In genomic region chr8:118237150-118237620, GRCm38 (mm10) we compare ENCODE assay signal across 8 mouse cellular contexts. TPM values are rescaled to one million over a fixed set of nuclear protein-coding genes. Genes with fewer than 3 reads are reported as not detected.
DNase-seq lines count a peak whose midpoint lies in the region; ATAC-seq and TF ChIP-seq lines count a peak whose summit lies in the region.

No protein-coding gene starts in this region.

- TF ChIP-seq CTCF in cerebellum, adult 2 months (IDR thresholded peaks at IDR 0.05; ENCODE audit: borderline replicate concordance, insufficient read depth, low read depth, low read length), result peak; percentile 12; the same call in 1 of the 2 replicates

- TF ChIP-seq POLR2A in cerebellum, adult 2 months (IDR thresholded peaks at IDR 0.05; ENCODE audit: borderline replicate concordance, insufficient read depth, low read length), result no peak

- 13% methylated on average over 11 of the region's 11 CpGs for WGBS in cerebellum, adult 2 months
- 80% methylated on average over 11 of the region's 11 CpGs for WGBS in neural tube, embryonic 11.5 days
- WGBS in neural tube, embryonic 15.5 days, result 71% methylated on average over 11 of the region's 11 CpGs

- H3K9me3 ChIP-seq in neural tube, embryonic 11.5 days (ENCODE audit: control insufficient read depth, low read length), result no peaks in the 10 kb centered on the region
- H3K9me3 ChIP-seq in neural tube, embryonic 15.5 days (replicated peaks), result no peaks in the 10 kb centered on the region

- H3K4me3 ChIP-seq in cerebellum, adult 2 months (replicated peaks; ENCODE audit: insufficient read depth, low read depth, low read length), result no peak overlapping the region
- no peak overlapping the region for H3K4me3 ChIP-seq in neural tube, embryonic 11.5 days (ENCODE audit: low read depth, low read length)
- H3K4me3 ChIP-seq in neural tube, embryonic 15.5 days (replicated peaks), result no peak overlapping the region

- 0 out of 2 replicates have a peak, but pooled peaks cover 2% of the 10 kb centered on the region for H3K4me1 ChIP-seq in cerebellum, adult 2 months (ENCODE audit: control insufficient read depth, insufficient read depth, low read length)
- H3K4me1 ChIP-seq in neural tube, embryonic 11.5 days (ENCODE audit: control insufficient read depth, insufficient read depth, low read length), result no peaks in the 10 kb centered on the region
- no peaks in the 10 kb centered on the region for H3K4me1 ChIP-seq in neural tube, embryonic 15.5 days

- ATAC-seq in neural tube, embryonic 11.5 days (ENCODE audit: insufficient read depth, low FRiP score, low TSS enrichment), result no peak
- ATAC-seq in neural tube, embryonic 15.5 days (ENCODE audit: low FRiP score), result no peak

- DNase-seq in cerebellum, adult 2 months, result peak; percentile 7 to 11
- DNase-seq in cerebellum, adult 11-12 months, result no peak
- DNase-seq in neural tube, embryonic 11.5 days (ENCODE audit: low spot score), result peak; percentile 24
- peak; percentile 54 for DNase-seq in heart, postnatal 4 days
- peak; percentile 76 for DNase-seq in right cerebral cortex, adult 18-20 months
- no peak for DNase-seq in thymus, postnatal 25 days
- no peak for DNase-seq in gastrocnemius, postnatal 25 days

- no peaks in the 10 kb centered on the region for H3K27me3 ChIP-seq in cerebellum, adult 2 months (ENCODE audit: control insufficient read depth, insufficient read depth, low read length)
- H3K27me3 ChIP-seq in neural tube, embryonic 11.5 days (ENCODE audit: control insufficient read depth, insufficient read depth, low read length), result no peaks in the 10 kb centered on the region
- H3K27me3 ChIP-seq in neural tube, embryonic 15.5 days (replicated peaks), result no peaks in the 10 kb centered on the region

- H3K27ac ChIP-seq in cerebellum, adult 2 months (ENCODE audit: insufficient read depth, low read length), result no peak overlapping the region
- no peak overlapping the region for H3K27ac ChIP-seq in neural tube, embryonic 11.5 days (ENCODE audit: low read depth, low read length)
- no peak overlapping the region for H3K27ac ChIP-seq in neural tube, embryonic 15.5 days (replicated peaks)

- no peak overlapping the region for H3K4me2 ChIP-seq in neural tube, embryonic 11.5 days (ENCODE audit: low read depth)
- H3K4me2 ChIP-seq in neural tube, embryonic 15.5 days, result no peak overlapping the region

- H3K9ac ChIP-seq in neural tube, embryonic 11.5 days (ENCODE audit: low read length), result no peak overlapping the region
- no peak overlapping the region for H3K9ac ChIP-seq in neural tube, embryonic 15.5 days (replicated peaks)

- H3K36me3 ChIP-seq in neural tube, embryonic 11.5 days (ENCODE audit: control insufficient read depth, insufficient read depth, low read length), result no peaks in the 10 kb centered on the region
- no peaks in the 10 kb centered on the region for H3K36me3 ChIP-seq in neural tube, embryonic 15.5 days

RNA-seq across cellular contexts. Expression of gene Cdh13, which starts 46.3 kb away (rescaled TPM):
- 16.2 and 18.4 TPM in 2 replicates for polyA plus RNA-seq in cerebellum, adult 2 months (2012; rRNA removed)
- 20.5 and 23.4 TPM in 2 replicates for polyA plus RNA-seq in neural tube, embryonic 11.5 days (2014; fragmentation: Nextera tagmentation; extraction: Ambion mirVana)
- polyA plus RNA-seq in neural tube, embryonic 15.5 days (2015; fragmentation: Nextera tagmentation; extraction: Ambion mirVana), result 110 and 120 TPM in 2 replicates
- total RNA-seq in heart, postnatal 4 days (2021), result 100 to 1,000 TPM; 178 to 201 TPM
- total RNA-seq in gastrocnemius, postnatal 25 days (2021), result 100 to 1,000 TPM; 102 to 124 TPM

Comparison
In these comparisons a context has a peak if more than half of its experiments do, and no peak if none do; other contexts are left out.
1. DNase-seq: peak in cerebellum, adult 2 months (2 of 2), neural tube, embryonic 11.5 days (single experiment), heart, postnatal 4 days (single experiment) and right cerebral cortex, adult 18-20 months (single experiment); none in cerebellum, adult 11-12 months (single experiment), thymus, postnatal 25 days (single experiment) and gastrocnemius, postnatal 25 days (single experiment).